Mouse (Mus musculus) C2C12 (cell line): ENCODE measurements around the gene Slc44a5.

Source experiments
- CTCF ChIP-seq: IDR thresholded peaks from one replicate; pipeline ENCODE4 v1.5.1; 2011; ENCODE audit not compliant: control insufficient read depth, insufficient read depth, insufficient read length
- MAX ChIP-seq: IDR thresholded peaks from one replicate; pipeline ENCODE4 v1.6.1; 2011; ENCODE audit warnings: mild to moderate bottlenecking, control low read depth

DNA sequence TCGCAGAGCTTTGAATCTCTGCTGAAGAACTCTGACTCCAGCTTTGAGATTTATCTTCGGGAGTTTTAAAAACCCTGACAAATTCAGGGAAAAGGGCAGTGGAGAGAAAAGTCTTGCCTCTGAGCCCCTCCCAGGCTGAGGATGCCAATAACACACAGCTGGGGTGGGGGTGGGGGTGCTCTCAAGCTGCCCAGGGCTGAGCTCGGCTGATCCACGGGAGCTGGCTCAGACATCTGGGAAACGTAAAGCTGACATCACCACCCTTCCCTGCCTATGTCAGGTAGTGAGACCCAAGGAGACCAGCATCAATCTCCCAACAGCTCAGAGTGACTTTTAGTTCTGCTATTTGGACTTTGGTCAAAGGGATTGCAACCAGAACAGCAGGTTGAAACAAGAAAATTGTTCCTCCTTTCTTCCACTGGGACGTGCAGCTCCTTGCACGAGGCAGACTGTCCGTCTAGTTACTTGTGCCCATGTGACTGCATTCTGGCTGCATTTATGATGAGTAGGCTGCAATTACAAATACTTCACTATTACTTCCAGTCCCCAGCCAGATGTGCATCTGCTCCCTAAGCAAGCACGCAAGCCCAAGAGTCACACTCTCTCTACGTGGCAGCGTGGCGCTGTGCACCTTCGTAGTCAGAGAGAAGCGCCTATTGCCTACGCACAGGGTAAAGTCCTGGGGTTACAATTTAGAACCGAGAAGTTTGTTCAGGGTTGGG, 332.1 kb downstream of the Slc44a5 start:
- no peak for TF ChIP-seq CTCF
- TF ChIP-seq MAX = no peak
